Mouse (Mus musculus): ENCODE data around the gene Kcnk10.

GRCm38 (mm10) chr12:98501528-98502280, 76.4 kb downstream of the Kcnk10 start:
- TF ChIP-seq GATA1 (IDR thresholded peaks at IDR 0.05; ENCODE audit: borderline replicate concordance, low read length) (no peak), FLI1 (IDR thresholded peaks at IDR 0.05; ENCODE audit: low read length) (no peak)

All from megakaryocyte, embryonic 14.5 days (primary cell).